Mouse (Mus musculus): Measurements from ENCODE around the gene Zfp711. TPM values are rescaled to one million over a fixed set of nuclear protein-coding genes. Genes with fewer than 3 reads are reported as not detected.
A peak's percentile ranks its signal among the peaks of the same experiment; 100 is the strongest.

The Zfp711 gene
- polyA plus RNA-seq (2012; rRNA removed) = not detected in 2 replicates

GRCm38 (mm10) chrX:112600511-112601305, at the start of gene Zfp711:
Gene Zfp711, plus strand, starts transcription at chrX:112600526.
- TF ChIP-seq CTCF (IDR thresholded peaks at IDR 0.05; ENCODE audit: extremely low read depth, insufficient read length, insufficient replicate concordance, low read depth, low read length) (no peak), POLR2A (IDR thresholded peaks at IDR 0.05; ENCODE audit: low read depth, low read length) (no peak)
- no peaks in the 10 kb centered on the region for H3K4me1 ChIP-seq (ENCODE audit: control insufficient read depth, insufficient read depth, insufficient read length, low read length)
- no peak within 1 kb of the TSS for H3K27ac ChIP-seq (ENCODE audit: insufficient read depth, low read depth, low read length)
- H3K4me3 ChIP-seq (ENCODE audit: low read depth, low read length) = peak within 1 kb of the TSS; percentile 85
- WGBS = 11% methylated on average over 79 of the region's 79 CpGs
- H3K27me3 ChIP-seq (ENCODE audit: control insufficient read depth, insufficient read depth, low read length) = no peaks in the 10 kb centered on the region; the same call in 1 of the 2 replicates
- no peaks in the 10 kb centered on the region for H3K36me3 ChIP-seq (ENCODE audit: control insufficient read depth, insufficient read depth, low read length)

- 72% methylated on average over 2 of the region's 2 CpGs for WGBS
- Histone ChIP-seq H3K4me3 (ENCODE audit: low read depth, low read length) (no peak overlapping the region), H3K27me3 (ENCODE audit: control insufficient read depth, insufficient read depth, low read length) (no peaks in the 10 kb centered on the region), H3K36me3 (ENCODE audit: control insufficient read depth, insufficient read depth, low read length) (no peaks in the 10 kb centered on the region), H3K4me1 (ENCODE audit: control insufficient read depth, insufficient read depth, insufficient read length, low read length) (no peaks in the 10 kb centered on the region), H3K27ac (ENCODE audit: insufficient read depth, low read depth, low read length) (no peak overlapping the region)
- no peak for TF ChIP-seq CTCF (IDR thresholded peaks at IDR 0.05; ENCODE audit: extremely low read depth, insufficient read length, insufficient replicate concordance, low read depth, low read length)
- no peak for TF ChIP-seq POLR2A (IDR thresholded peaks at IDR 0.05; ENCODE audit: low read depth, low read length)
Measured at GRCm38 (mm10) chrX:112567716-112568115, 32.6 kb upstream of the Zfp711 start.

- Histone ChIP-seq H3K4me3 (ENCODE audit: low read depth, low read length) (peak overlapping the region; percentile 85), H3K27me3 (ENCODE audit: control insufficient read depth, insufficient read depth, low read length) (no peaks in the 10 kb centered on the region; the same call in 1 of the 2 replicates), H3K4me1 (ENCODE audit: control insufficient read depth, insufficient read depth, insufficient read length, low read length) (no peaks in the 10 kb centered on the region), H3K36me3 (ENCODE audit: control insufficient read depth, insufficient read depth, low read length) (no peaks in the 10 kb centered on the region), H3K27ac (ENCODE audit: insufficient read depth, low read depth, low read length) (no peak overlapping the region)
- WGBS = 13% methylated on average over 62 of the region's 81 CpGs
- TF ChIP-seq POLR2A (IDR thresholded peaks at IDR 0.05; ENCODE audit: low read depth, low read length) (no peak), CTCF (IDR thresholded peaks at IDR 0.05; ENCODE audit: extremely low read depth, insufficient read length, insufficient replicate concordance, low read depth, low read length) (no peak)
Measured at GRCm38 (mm10) chrX:112601306-112602120, 1.2 kb downstream of the Zfp711 start.

GRCm38 (mm10) chrX:112675525-112675924, 75.2 kb downstream of the Zfp711 start:
- 56% methylated on average over 1 of the region's 1 CpGs for WGBS
- Histone ChIP-seq H3K4me3 (ENCODE audit: low read depth, low read length) (no peak overlapping the region), H3K36me3 (ENCODE audit: control insufficient read depth, insufficient read depth, low read length) (peaks cover 5% of the 10 kb centered on the region; the same call in 1 of the 2 replicates), H3K27ac (ENCODE audit: insufficient read depth, low read depth, low read length) (no peak overlapping the region), H3K4me1 (ENCODE audit: control insufficient read depth, insufficient read depth, insufficient read length, low read length) (no peaks in the 10 kb centered on the region), H3K27me3 (ENCODE audit: control insufficient read depth, insufficient read depth, low read length) (no peaks in the 10 kb centered on the region)
- TF ChIP-seq CTCF (IDR thresholded peaks at IDR 0.05; ENCODE audit: extremely low read depth, insufficient read length, insufficient replicate concordance, low read depth, low read length) = no peak
- no peak for TF ChIP-seq POLR2A (IDR thresholded peaks at IDR 0.05; ENCODE audit: low read depth, low read length)

GRCm38 (mm10) chrX:112680605-112681004, 80.3 kb downstream of the Zfp711 start:
- 76% methylated on average over 5 of the region's 5 CpGs for WGBS
- no peak overlapping the region for H3K27ac ChIP-seq (ENCODE audit: insufficient read depth, low read depth, low read length)
- H3K4me3 ChIP-seq (ENCODE audit: low read depth, low read length) = no peak overlapping the region
- H3K4me1 ChIP-seq (ENCODE audit: control insufficient read depth, insufficient read depth, insufficient read length, low read length) = no peaks in the 10 kb centered on the region
- no peaks in the 10 kb centered on the region for H3K27me3 ChIP-seq (ENCODE audit: control insufficient read depth, insufficient read depth, low read length)
- peaks cover 5% of the 10 kb centered on the region; the same call in 1 of the 2 replicates for H3K36me3 ChIP-seq (ENCODE audit: control insufficient read depth, insufficient read depth, low read length)
- TF ChIP-seq POLR2A (IDR thresholded peaks at IDR 0.05; ENCODE audit: low read depth, low read length) (no peak), CTCF (IDR thresholded peaks at IDR 0.05; ENCODE audit: extremely low read depth, insufficient read length, insufficient replicate concordance, low read depth, low read length) (no peak)

Other genes starting within 250 kb of the Zfp711 start
- gene Satl1, start 193.7 kb upstream of the Zfp711 start, polyA plus RNA-seq (2012; rRNA removed) = not detected in 2 replicates
- gene 2010106E10Rik, start 105.3 kb upstream of the Zfp711 start, polyA plus RNA-seq (2012; rRNA removed) = 15.6 and 39.1 TPM in 2 replicates
- 0.39 and 1.7 TPM in 2 replicates for gene Pof1b, start 98.1 kb downstream of the Zfp711 start, polyA plus RNA-seq (2012; rRNA removed)

Data from small intestine, adult 2 months (tissue).